Mouse (Mus musculus) forebrain, embryonic 16.5 days (tissue): Measurements from ENCODE around the gene Axl. TPM values are rescaled to one million over a fixed set of nuclear protein-coding genes. Genes with fewer than 3 reads are reported as not detected.
"Not testable (repeated sequence)": the region's sequence is repeated elsewhere in the genome, so short reads cannot be mapped to it uniquely, and the experiment has no call there.

Source experiments
- ATAC-seq: fragments of 200-750 bp; cut with Nextera tagmentation; 2 replicates; pipeline ENCODE4 v1.8.0; 2017; ENCODE audit warnings: mild to moderate bottlenecking, moderate library complexity
- H3K27ac ChIP-seq: fragments of 300-500 bp; sonication (generic); 2 replicates; pipeline ENCODE4 v1.5.1; 2014; ENCODE audit warnings: low read length, control low read depth
- H3K27me3 ChIP-seq: fragments of 300-500 bp; sonication (generic); replicated peaks from 2 replicates; pipeline ENCODE4 v1.6.1; 2014; ENCODE audit warnings: low read length; ENCODE audit not compliant: control insufficient read depth, insufficient read depth
- H3K36me3 ChIP-seq: fragments of 300-500 bp; sonication (generic); 2 replicates; pipeline ENCODE4 v1.6.1; 2014; ENCODE audit not compliant: control insufficient read depth, insufficient read depth
- H3K4me1 ChIP-seq: fragments of 300-500 bp; sonication (generic); replicated peaks from 2 replicates; pipeline ENCODE4 v1.6.1; 2014; ENCODE audit warnings: low read length; ENCODE audit not compliant: control insufficient read depth, insufficient read depth
- H3K4me2 ChIP-seq: fragments of 300-500 bp; sonication (generic); 2 replicates; pipeline ENCODE4 v1.6.1; 2014; ENCODE audit warnings: mild to moderate bottlenecking, low read length, control low read depth
- H3K4me3 ChIP-seq: fragments of 300-500 bp; sonication (generic); replicated peaks from 2 replicates; pipeline ENCODE4 v1.5.1; 2014; ENCODE audit warnings: mild to moderate bottlenecking, low read length, control low read depth
- H3K9ac ChIP-seq: fragments of 300-500 bp; sonication (generic); replicated peaks from 2 replicates; pipeline ENCODE4 v1.6.1; 2014; ENCODE audit warnings: low read depth, low read length, control low read depth
- H3K9me3 ChIP-seq: fragments of 300-500 bp; sonication (generic); 2 replicates; pipeline ENCODE4 v1.6.1; 2016; ENCODE audit warnings: low read length; ENCODE audit not compliant: control insufficient read depth
- whole genome bisulfite sequencing: fragments of 180-500 bp; shearing (Covaris S2); extraction: QIAGEN DNeasy Blood & Tissue Kit; methylation state at CpG from one replicate; pipeline ENCODE4 v1.1.7; 2014; 5-methylcytosine and 5-hydroxymethylcytosine counted together
- polyA plus RNA-seq: library from polyadenylated mRNA; unstranded; fragments of >200 nt; fragmentation: Nextera tagmentation; extraction: Ambion mirVana; gene quantifications from 2 replicates; pipeline ENCODE4 v1.2.1, GENCODE M21; 2015

Axl gene
- polyA plus RNA-seq, 1 experiment from 2014 or later, result 15.9 TPM

DNA sequence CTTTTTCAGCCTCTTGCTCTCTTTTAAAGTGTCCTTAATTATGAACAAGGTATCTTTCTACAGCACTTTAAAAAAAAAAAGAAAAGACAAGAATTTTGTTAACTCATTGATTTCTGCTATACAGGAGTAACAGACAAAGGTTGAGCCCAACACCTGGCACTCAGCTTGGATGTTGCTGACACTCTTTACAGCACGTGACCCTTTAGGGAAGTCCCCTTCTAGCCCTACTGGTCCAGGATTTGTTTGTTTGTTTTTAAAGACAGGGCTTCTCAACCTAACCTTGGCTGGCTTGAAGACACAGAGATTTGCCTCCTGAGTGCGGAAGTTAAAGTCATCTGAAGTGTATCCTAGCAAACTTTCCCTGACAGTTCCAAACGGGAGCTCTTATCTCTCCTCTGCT is 41.7 kb downstream of the Axl start:
- Histone ChIP-seq H3K36me3 (peaks cover 70% of the 10 kb centered on the region), H3K27ac (no peak overlapping the region), H3K27me3 (no peaks in the 10 kb centered on the region), H3K4me3 (no peak overlapping the region), H3K4me1 (peaks cover 3% of the 10 kb centered on the region), H3K9me3 (no peaks in the 10 kb centered on the region), H3K9ac (no peak overlapping the region), H3K4me2 (no peak overlapping the region)
- ATAC-seq, result no peak
- WGBS, result 88% methylated on average over 3 of the region's 3 CpGs

DNA sequence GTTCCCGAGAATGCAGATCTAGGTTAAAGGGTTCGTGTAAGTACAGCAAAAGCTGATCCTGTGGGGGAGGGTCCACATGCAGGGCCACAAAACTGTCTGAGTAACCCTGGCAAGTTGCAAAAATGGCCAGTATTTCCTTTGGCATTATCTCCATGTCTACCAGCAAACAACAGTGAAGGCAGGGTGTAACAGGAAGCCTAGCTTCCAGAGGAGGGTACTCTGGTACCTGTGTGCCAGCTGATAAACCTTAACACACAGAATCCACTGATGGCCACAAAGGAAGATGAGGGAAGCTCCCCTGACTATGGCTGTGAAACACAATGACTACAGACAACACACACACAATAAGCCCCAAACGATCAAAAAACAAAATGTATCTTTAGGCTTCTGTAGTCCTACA is 50.2 kb downstream of the Axl start:
- no peak for ATAC-seq
- no peak overlapping the region for H3K4me3 ChIP-seq

DNA sequence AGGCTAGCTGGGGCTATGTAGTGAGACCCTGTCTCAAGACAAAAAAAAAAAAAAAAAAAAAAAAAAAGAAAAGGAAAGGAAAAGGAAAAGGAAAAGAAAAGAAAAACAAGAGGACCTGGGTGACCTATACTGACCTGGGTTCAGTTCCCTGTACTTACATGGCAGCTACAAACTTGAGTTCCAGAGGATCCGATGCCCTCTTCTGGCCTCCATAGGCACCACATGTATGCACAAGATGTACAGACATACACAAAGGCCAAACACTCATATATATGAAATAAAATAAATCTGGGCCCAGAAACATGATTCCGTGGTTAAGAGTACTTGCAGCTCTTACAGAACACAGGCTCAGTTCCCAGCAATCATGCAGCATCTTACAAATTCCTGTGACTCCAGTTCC is 51.6 kb downstream of the Axl start:
- Histone ChIP-seq H3K4me2 (no peak overlapping the region), H3K4me3 (no peak overlapping the region), H3K9ac (no peak overlapping the region), H3K36me3 (peaks cover 77% of the 10 kb centered on the region), H3K4me1 (no peaks in the 10 kb centered on the region), H3K9me3 (no peaks in the 10 kb centered on the region), H3K27ac (no peak overlapping the region), H3K27me3 (no peaks in the 10 kb centered on the region)
- ATAC-seq, result no peak
- WGBS, result 91% methylated on average over 2 of the region's 2 CpGs

More for the DNA sequence above, 50.2 kb downstream of the Axl start:
- H3K9me3 ChIP-seq, result no peaks in the 10 kb centered on the region
- no peak overlapping the region for H3K4me2 ChIP-seq
- H3K27me3 ChIP-seq, result no peaks in the 10 kb centered on the region
- 88% methylated on average over 3 of the region's 3 CpGs for WGBS
- H3K4me1 ChIP-seq, result no peaks in the 10 kb centered on the region
- peaks cover 73% of the 10 kb centered on the region for H3K36me3 ChIP-seq
- no peak overlapping the region for H3K9ac ChIP-seq
- no peak overlapping the region for H3K27ac ChIP-seq

DNA sequence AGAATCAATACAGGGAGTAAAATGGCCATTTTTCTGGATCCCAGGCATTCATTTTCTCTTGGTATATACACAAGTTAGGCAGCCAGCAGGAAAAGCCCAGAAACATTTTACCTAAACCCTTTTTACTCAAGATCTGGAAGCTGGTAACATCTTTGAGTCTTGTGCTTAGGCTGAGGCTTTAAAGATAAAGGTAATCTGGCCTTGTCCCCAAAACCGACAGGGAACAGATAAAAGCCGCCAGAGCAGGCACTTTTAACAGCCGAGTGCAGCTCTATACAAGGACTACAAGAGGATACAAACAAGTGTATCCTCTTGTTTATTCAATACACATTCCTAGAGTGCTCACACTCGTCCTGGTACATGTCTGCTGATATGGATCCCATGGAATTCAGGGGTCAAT is 53.5 kb downstream of the Axl start:
- Histone ChIP-seq H3K9ac (no peak overlapping the region), H3K4me2 (no peak overlapping the region), H3K4me1 (no peaks in the 10 kb centered on the region), H3K27ac (no peak overlapping the region), H3K9me3 (no peaks in the 10 kb centered on the region), H3K4me3 (no peak overlapping the region), H3K27me3 (no peaks in the 10 kb centered on the region), H3K36me3 (peaks cover 78% of the 10 kb centered on the region)
- ATAC-seq, result no peak
- WGBS, result 74% methylated on average over 4 of the region's 4 CpGs

DNA sequence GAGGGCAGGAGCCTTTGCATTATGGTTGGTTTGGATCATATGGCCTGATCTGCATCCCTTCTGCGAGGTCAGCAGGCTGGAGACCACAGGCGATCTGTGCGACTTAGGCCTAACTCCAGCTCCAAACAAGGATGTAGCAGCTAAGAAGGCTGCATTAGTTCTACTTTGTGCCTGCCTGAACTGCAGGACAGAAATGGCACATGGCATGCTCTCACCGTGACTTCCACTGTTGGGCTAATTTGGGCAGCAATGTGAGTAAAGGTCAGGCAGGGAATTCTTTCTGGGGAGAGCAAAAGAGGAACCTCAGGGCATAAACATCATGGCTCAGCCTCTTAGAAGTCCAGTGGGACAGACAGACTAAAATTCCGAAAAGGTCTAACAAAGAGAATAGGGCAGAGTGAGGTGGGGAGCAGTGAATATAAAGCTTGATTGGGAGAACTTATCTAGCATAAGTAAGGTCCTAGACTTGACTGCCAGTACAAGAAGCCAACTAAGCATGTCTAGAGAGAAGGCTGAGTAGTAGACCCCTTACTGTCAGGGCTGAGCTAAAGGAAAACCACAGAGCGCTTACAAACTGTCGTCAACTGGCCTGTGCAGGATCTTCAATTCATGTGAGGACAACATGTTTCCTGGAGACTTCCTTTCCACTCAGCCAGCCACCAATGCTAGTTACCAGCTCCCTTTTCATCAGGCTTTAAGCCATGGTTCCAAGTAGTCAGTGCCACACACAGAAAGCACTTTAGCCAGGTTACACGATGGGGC is 57.0 kb downstream of the Axl start:
- no peaks in the 10 kb centered on the region for H3K27me3 ChIP-seq
- H3K4me1 ChIP-seq, result no peaks in the 10 kb centered on the region
- no peaks in the 10 kb centered on the region for H3K9me3 ChIP-seq
- H3K4me3 ChIP-seq, result no peak overlapping the region
- peaks cover 72% of the 10 kb centered on the region for H3K36me3 ChIP-seq
- no peak overlapping the region for H3K9ac ChIP-seq
- no peak overlapping the region for H3K27ac ChIP-seq
- WGBS, result 93% methylated on average over 8 of the region's 8 CpGs
- ATAC-seq, result no peak
- H3K4me2 ChIP-seq, result no peak overlapping the region

DNA sequence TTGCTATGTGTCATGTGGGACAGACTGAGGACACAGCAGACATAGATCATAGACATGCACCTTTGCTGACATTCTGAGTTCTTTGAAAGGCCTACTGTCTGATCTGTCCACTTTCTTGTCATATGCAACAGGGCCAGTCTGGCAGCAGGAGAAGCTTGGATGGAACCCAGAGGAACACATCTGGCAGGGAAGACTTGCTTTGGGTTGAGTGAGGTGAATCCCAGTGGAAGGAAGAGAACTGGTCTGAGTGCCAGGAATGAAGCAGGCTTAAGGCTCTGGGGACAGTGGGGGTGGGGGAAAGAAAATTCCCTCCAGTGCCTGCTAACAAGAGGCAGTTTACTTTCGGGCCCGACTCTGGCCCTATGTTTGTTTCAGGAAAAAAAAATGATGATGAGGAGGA is 58.6 kb downstream of the Axl start:
- H3K9me3 ChIP-seq, result no peaks in the 10 kb centered on the region
- H3K9ac ChIP-seq, result no peak overlapping the region
- H3K4me2 ChIP-seq, result no peak overlapping the region
- H3K4me1 ChIP-seq, result no peaks in the 10 kb centered on the region
- no peak for ATAC-seq
- H3K36me3 ChIP-seq, result peaks cover 75% of the 10 kb centered on the region
- 93% methylated on average over 2 of the region's 2 CpGs for WGBS
- no peak overlapping the region for H3K4me3 ChIP-seq
- no peaks in the 10 kb centered on the region for H3K27me3 ChIP-seq
- H3K27ac ChIP-seq, result no peak overlapping the region

DNA sequence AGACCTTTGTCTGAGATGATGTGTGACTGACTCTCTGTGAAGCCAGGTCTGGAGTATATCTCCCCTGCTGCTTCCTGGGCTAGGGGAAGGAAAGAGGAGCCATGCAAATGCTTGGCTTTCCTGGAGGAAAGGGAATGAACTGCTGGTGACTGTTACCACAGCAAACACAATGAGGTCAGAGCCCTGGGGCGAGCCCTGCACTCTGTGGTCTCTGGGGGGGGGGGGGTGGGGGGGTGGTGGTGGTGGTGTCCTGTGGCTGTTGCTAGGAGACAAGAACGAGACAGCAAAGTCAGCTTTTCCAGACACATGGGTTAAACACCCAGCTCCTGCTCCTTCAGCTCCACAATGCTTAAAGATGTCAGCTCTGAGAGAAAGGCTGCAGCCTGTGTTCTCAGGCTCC is 59.1 kb downstream of the Axl start:
- 41% methylated on average over 2 of the region's 2 CpGs for WGBS
- no peak overlapping the region for H3K27ac ChIP-seq
- H3K4me1 ChIP-seq, result no peaks in the 10 kb centered on the region
- no peak overlapping the region for H3K9ac ChIP-seq
- H3K36me3 ChIP-seq, result peaks cover 75% of the 10 kb centered on the region
- no peak overlapping the region for H3K4me3 ChIP-seq
- ATAC-seq, result no peak
- no peak overlapping the region for H3K4me2 ChIP-seq
- H3K27me3 ChIP-seq, result no peaks in the 10 kb centered on the region
- no peaks in the 10 kb centered on the region for H3K9me3 ChIP-seq

DNA sequence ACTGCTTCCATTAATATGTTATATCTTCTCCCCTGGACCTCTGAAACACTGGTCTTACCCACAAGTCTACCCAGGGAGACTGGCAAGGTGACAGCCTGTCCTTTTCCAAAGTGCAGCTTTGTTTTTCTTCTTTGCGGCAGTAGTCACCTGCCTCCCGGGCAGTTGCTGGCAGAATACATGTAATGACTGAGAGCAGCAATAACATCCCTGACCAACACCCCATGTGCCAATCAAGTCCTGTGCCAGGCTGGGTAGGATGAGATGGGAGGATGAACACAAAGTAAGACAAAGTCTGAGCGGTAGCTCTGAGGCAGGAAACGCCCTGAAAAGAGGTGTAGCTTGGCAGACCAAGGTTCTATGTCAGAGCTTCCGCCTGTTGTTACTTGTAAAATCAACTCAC is 60.7 kb downstream of the Axl start:
- no peak for ATAC-seq

DNA sequence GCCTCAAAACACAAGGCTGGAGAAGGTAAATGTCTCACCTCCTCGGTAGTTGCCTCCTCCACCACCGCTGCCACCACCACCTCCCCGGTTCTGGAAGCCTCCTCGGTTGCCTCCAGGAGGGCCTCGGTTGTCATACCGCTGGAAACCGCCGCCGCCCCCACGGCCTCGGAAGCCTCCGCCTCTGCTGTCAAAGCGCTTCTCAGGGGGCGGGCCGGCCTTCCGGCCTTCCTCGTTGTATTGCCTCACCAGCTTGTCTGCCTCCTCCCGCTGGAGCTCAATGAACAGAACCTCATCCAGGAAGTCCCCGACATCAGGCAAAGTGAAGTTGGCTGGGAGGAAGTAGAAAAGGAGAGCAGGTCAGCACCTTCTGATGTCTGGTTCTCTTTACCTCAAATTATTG is 62.6 kb downstream of the Axl start:
- H3K27ac ChIP-seq, result no peak overlapping the region
- WGBS, result 85% methylated on average over 19 of the region's 19 CpGs
- H3K27me3 ChIP-seq, result no peaks in the 10 kb centered on the region
- ATAC-seq, result no peak
- no peaks in the 10 kb centered on the region for H3K4me1 ChIP-seq
- no peak overlapping the region for H3K4me2 ChIP-seq
- H3K9ac ChIP-seq, result no peak overlapping the region
- no peaks in the 10 kb centered on the region for H3K9me3 ChIP-seq
- H3K4me3 ChIP-seq, result no peak overlapping the region
- H3K36me3 ChIP-seq, result peaks cover 66% of the 10 kb centered on the region

More for the DNA sequence above, 60.7 kb downstream of the Axl start:
- H3K9ac ChIP-seq, result no peak overlapping the region
- H3K4me2 ChIP-seq, result no peak overlapping the region
- H3K9me3 ChIP-seq, result no peaks in the 10 kb centered on the region
- H3K27me3 ChIP-seq, result no peaks in the 10 kb centered on the region
- no peaks in the 10 kb centered on the region for H3K4me1 ChIP-seq
- peaks cover 74% of the 10 kb centered on the region for H3K36me3 ChIP-seq
- WGBS, result 94% methylated on average over 5 of the region's 5 CpGs
- H3K4me3 ChIP-seq, result no peak overlapping the region
- H3K27ac ChIP-seq, result no peak overlapping the region

DNA sequence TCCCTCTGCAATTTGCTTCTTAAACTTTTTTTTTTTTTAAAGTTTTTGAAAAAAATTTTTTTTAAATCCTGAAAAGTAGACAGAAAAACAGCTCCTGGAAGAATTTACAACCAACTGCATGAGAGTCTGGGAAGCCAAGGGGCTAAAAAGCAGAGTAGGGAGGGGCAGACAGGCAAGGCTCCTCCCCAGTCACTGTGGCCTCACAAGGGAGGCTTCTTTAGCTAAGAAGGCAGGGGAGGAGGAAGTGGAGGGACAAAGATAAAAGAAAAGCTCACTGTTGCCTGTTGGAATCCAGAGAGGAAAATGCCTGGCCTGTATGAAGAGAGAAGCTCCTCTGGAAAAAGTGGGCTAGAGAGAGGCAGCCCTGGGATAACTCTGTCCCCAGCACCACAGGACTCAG is 66.7 kb downstream of the Axl start:
- not testable (repeated sequence) for H3K27ac ChIP-seq, ATAC-seq, H3K27me3 ChIP-seq, H3K4me3 ChIP-seq, H3K4me2 ChIP-seq, H3K9ac ChIP-seq, H3K9me3 ChIP-seq
- peaks cover 46% of the 10 kb centered on the region for H3K36me3 ChIP-seq
- peaks cover 19% of the 10 kb centered on the region for H3K4me1 ChIP-seq
